Mouse (Mus musculus) cerebellum, postnatal 4 days (tissue): ENCODE results near the gene Olfr625-ps1.
"Not testable (repeated sequence)": the region's sequence is repeated elsewhere in the genome, so short reads cannot be mapped to it uniquely, and the experiment has no call there.

Experiments used
- DNase-seq, 2 experiments: peaks; one replicate each; pipeline ENCODE4 v3.0.0; 2022; ENCODE audit warnings: low spot score in 2 of 2, mixed read lengths in 1 of 2

Olfr625-ps1 gene

DNA sequence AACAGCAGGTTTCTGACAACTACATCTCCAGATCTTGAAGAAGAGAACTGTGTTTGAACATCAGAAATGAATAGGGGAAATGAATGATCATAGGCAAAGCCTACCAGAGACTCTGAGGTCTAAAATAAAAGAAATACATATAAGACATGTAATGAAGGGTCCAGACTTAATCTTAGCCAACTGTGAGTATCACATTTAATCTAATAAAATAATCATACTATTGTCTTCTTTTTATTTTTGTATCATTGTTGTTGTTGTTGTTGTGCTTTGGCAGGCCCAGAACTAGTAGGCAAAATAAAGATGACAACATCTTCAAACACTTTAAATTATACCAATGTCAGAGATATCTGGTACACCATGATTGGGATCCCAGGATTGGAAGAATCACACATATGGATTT is at the start of gene Olfr625-ps1:
Gene Olfr625-ps1 (plus strand): TSS at position 301 of the 400 bp plus-strand sequence.
- DNase-seq, result no peak

DNA sequence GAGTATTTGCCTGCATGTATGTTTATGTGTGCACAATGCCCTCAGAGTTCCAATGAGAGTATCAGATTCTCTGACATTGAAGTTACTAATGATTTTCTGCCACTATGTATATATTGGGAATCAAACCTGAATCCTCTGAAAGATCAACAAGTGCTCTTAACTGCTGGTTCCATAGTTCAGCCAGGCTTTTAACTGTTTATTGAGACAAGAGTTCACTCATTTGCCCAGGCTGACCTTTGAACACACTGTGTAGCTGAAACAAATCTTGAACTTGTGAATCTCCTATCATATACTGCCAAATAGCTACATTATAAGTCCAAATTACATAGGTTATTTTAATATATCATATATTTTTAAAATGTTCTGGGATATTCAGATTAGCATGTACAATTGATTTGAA is 45.7 kb upstream of the Olfr625-ps1 start:
- DNase-seq, result no peak

DNA sequence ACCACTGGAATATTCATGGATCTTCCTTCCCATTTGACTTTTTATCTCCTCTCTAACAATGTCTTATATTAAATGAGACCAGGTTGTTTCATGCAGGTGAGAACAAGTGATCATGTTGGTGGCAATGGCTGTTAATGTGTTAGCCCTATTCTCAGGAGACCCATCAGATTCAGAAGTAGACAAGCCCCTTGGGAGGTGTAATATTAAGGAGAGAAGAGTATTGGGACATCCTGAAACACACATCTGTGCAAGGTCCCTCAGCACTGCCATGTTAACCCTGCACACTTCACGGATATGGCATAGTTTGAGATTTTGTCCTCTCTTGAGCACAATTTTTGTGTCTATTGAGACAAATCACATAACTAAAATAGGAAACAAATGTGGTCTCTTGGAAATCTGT is 39.9 kb upstream of the Olfr625-ps1 start, which contains the start of gene Olfr622:
Gene Olfr622 (minus strand): TSS at position 101 of the 400 bp plus-strand sequence.
- no peak for DNase-seq

DNA sequence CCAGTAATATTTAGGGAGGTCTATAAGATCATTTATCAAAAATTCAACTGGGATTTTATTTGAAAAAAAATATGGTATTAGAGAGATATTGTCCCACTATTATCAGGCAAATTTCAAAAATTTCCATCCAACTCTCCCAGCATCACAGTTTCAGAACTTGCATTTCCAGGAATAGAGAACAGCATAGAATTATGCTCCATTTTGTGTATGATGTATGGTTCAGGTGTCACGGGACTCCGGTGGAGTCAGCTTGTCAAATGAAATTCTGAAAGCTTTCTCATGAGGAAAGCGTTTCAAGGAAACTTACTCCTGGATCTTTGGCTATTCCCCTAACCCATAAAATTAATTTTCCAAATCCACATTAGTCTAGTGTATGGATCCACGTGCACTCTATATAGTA is 38.5 kb upstream of the Olfr625-ps1 start:
- no peak for DNase-seq

DNA sequence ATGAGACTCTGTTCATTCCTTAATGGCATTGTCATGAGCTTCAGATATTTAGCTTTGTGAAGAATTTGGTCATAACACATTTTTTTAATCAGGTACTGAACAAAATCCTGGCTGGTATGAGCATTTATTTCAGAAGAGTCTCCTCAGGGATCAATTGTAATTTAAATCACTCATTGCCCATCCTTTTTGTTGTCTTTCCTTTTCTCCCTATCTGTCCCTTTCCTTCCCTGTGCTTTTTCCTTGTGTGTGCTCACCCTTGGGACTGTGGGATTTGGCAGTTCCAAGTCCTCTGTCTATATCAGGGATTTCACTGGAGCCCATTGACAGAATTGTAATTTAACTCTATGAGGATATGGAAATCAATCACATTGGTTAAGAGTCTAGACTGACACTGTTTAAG is 18.9 kb upstream of the Olfr625-ps1 start, which contains the start of gene Olfr623:
Gene Olfr623 (minus strand): TSS at position 101 of the 400 bp plus-strand sequence.
- no peak for DNase-seq

DNA sequence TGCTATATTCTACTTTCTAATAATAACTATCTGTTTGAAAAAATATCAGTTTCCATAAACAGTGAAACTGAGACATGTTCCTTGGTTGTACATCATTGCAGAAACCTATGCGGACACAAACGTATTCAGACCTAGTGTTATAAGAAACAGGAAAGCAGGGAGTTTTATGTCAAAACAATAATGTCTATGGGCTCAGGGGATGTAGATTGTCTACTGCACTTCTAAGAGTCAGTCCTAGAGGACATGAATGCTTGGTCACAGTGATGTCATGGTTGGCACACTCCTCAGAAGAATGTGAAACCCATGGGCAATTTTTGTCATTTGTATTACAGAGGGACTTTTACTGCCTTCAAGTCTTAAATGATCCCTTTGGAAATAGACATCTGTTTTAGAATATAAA is 11.4 kb upstream of the Olfr625-ps1 start, which contains the start of gene Olfr624:
Gene Olfr624 (minus strand): TSS at position 101 of the 400 bp plus-strand sequence.
- DNase-seq, result no peak

DNA sequence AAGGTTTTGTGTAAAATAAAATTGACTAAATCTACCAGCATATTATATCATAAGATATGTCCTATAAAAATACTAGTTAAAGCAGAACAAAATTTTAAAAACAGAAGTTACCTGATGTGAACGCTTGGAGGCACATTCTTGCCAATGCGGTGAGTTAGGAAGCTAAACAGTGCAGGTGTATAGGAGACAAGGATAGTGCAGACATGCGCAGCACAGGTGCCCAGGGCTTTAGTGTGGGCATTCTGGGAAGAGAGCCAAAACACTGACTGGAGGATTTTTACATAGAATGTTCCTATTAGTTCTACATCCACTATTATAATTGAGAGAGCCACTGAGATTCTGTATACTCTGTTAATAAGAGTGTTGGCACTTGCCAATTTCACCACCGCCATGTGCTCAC is 16.9 kb downstream of the Olfr625-ps1 start:
- DNase-seq, result no peak

DNA sequence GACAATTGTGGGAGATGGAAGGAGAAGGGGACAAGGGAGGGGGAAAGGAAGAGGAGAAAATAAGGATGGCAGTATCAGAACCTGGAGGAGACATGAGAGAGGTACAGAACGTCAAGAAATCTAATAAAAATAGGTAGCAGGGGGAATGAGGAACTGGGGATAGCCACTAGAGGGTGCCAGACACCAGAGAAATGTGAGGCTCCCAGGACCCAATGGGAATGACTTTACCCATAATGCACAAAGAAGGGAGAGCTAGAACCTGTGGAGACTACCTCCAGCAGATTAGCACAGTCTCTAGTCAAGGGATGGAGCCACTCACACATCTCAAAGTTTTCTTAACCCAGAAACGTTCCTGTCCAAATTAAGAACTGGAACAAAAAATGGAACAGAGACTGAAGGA is 29.5 kb downstream of the Olfr625-ps1 start:
- no peak for DNase-seq

DNA sequence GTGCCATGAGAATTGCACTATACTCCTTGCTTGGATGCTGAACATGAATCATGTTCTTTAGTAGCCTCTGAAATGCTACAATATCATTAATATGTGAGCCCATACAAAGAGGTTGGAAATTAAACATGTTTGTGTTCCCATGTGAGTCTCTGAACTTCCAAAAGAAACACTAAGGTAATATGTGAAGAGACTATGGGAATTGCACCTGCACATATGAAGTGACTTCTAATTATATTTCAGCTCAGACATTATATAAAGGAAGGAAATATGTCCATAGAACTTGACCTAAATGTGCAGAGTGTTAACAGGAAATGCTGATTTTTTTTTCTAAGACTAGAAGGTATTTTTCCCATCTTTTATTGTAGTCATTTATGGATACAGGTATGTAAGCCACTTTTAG is 31.9 kb downstream of the Olfr625-ps1 start, which contains the start of gene Olfr243:
Gene Olfr243 (plus strand): TSS at position 301 of the 400 bp plus-strand sequence.
- no peak for DNase-seq

DNA sequence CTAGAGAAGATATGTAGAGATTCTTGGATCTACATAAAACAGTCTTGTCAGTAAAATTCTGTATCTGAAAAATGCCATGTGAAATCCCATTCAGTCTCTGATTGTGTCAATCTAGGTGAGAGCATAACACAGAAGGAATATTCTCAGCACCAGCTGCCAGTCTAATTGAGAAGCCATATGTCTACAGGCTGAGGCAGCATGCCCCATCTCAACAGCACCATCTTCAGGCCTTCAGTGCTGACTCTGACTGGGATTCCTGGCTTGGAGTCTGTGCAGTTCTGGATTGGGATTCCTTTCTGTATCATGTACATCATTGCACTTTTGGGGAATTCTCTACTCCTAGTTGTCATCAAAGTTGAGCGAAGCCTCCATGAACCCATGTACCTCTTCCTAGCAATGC is 33.9 kb downstream of the Olfr625-ps1 start:
- not testable (repeated sequence) for DNase-seq

DNA sequence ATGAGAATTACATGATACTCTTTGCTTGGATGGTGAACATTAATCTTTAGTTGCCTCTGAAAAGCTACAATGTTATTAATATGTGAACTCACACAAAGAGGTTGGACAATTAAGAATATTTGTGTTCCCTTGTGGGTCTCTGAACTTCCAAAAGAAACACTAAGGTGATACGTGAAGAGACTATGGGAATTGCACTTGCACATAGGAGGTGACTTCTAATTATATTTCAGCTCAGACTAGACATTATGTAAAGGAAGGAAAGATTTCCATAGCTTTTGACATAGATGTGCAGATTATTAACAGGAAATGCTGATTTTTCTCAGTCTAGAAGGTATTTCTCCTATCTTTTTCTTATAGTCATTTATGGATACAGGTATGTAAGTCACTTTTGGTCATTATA is 47.6 kb downstream of the Olfr625-ps1 start, which contains the start of gene Olfr628:
Gene Olfr628 (plus strand): TSS at position 301 of the 400 bp plus-strand sequence.
- DNase-seq, result no peak
